Mouse (Mus musculus) midbrain, embryonic 12.5 days (tissue): ENCODE measurements at regions not wholly inside any gene's neighbourhood (a gene's known extent, or its start where the extent isn't known, plus 50 kb on each side); places are given as distances from the start of the nearest gene placed in this dataset.

Source experiments
- ATAC-seq: fragments of 200-750 bp; cut with Nextera tagmentation; 2 replicates; pipeline ENCODE4 v1.8.0; 2017; ENCODE audit warnings: low read depth, moderate TSS enrichment, moderate library complexity; ENCODE audit not compliant: low FRiP score
- H3K27ac ChIP-seq: fragments of 300-500 bp; sonication (generic); replicated peaks from 2 replicates; pipeline ENCODE4 v1.5.1; 2016; ENCODE audit warnings: mild to moderate bottlenecking
- H3K27me3 ChIP-seq: fragments of 300-500 bp; sonication (generic); 2 replicates; pipeline ENCODE4 v1.6.1; 2016; ENCODE audit warnings: mild to moderate bottlenecking
- H3K36me3 ChIP-seq: fragments of 300-500 bp; sonication (generic); 2 replicates; pipeline ENCODE4 v1.6.1; 2016
- H3K4me1 ChIP-seq: fragments of 300-500 bp; sonication (generic); 2 replicates; pipeline ENCODE4 v1.6.1; 2016
- H3K4me2 ChIP-seq: fragments of 300-500 bp; sonication (generic); replicated peaks from 2 replicates; pipeline ENCODE4 v1.6.1; 2016; ENCODE audit warnings: mild to moderate bottlenecking, moderate library complexity
- H3K4me3 ChIP-seq: fragments of 300-500 bp; sonication (generic); 2 replicates; pipeline ENCODE4 v1.5.1; 2016; ENCODE audit warnings: mild to moderate bottlenecking
- H3K9ac ChIP-seq: fragments of 300-500 bp; sonication (generic); replicated peaks from 2 replicates; pipeline ENCODE4 v1.6.1; 2016; ENCODE audit warnings: mild to moderate bottlenecking, moderate library complexity
- H3K9me3 ChIP-seq: fragments of 300-500 bp; sonication (generic); 2 replicates; pipeline ENCODE4 v1.6.1; 2016; ENCODE audit warnings: mild to moderate bottlenecking
- WGBS: fragments of 180-500 bp; shearing (Covaris S2); methylation state at CpG from one replicate; pipeline ENCODE4 v1.1.7; 2016; 5-methylcytosine and 5-hydroxymethylcytosine counted together

DNA sequence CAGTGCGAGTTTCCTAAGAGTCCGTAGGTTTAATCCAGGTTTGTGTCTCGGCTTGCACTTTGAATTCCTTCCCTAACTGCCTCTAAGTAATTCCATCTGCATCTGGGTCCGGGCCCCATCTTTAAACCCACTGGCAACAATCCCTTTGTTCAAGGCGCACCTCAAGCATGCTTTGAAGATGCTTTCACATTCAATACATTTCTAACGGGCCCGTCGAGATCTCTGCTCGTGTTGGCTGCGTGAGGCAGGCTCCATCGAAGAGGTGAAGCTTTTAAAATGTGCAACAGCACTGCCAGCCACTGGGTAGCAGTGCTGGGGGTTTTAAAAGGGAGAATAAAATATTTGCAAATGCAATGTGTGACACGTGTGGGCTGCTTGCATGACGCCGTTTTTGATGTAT is 163.4 kb upstream of the Irx5 start:
- ATAC-seq: no peak
- peaks cover 10% of the 10 kb centered on the region; the same call in 1 of the 2 replicates for H3K27me3 ChIP-seq
- 54% methylated on average over 14 of the region's 14 CpGs for WGBS
- H3K4me1 ChIP-seq: 0 out of 2 replicates have a peak, but pooled peaks cover 2% of the 10 kb centered on the region
- no peak overlapping the region for H3K27ac ChIP-seq
- no peak overlapping the region for H3K9ac ChIP-seq
- H3K4me3 ChIP-seq: no peak overlapping the region
- H3K4me2 ChIP-seq: no peak overlapping the region
- no peaks in the 10 kb centered on the region for H3K36me3 ChIP-seq
- 0 out of 2 replicates have a peak, but pooled peaks cover 3% of the 10 kb centered on the region for H3K9me3 ChIP-seq

DNA sequence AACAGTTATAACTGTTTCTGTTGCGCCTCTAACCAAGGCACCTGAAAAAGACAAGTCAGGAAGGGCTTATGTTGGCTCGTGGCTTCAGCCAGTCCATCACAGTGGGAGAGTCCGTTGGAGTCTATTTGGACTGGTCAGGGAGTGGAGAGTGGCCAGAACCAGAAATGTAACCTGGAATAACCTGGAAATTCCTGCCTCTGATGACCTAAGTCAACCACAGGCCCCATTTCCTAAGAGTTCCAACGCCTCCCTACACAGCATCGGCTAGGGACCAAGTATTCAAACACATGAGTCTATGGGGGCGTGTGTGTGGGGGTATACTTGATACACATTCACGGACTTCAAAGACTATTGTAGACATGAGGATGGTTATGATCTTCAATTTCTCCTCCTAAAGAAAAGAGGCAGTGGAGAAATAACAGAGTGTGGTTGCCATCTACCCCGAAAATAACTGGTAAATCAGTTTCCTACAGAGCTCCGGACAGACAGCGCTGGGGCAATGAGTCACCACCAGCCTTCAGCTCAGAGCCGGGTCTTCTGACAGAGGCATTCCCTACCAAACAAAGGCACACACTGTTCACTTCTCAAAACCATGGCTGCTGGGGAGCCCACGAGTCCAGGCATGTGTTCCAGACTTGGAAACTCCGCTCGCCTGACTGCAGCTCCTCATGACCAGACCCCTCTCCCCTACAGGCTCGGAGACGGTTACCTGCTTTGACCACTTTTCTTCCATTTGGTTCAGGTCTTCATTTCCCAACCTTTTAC is 167.0 kb upstream of the Irx5 start:
- H3K9ac ChIP-seq: no peak overlapping the region
- H3K4me2 ChIP-seq: no peak overlapping the region
- WGBS: 91% methylated on average over 16 of the region's 16 CpGs
- ATAC-seq: no peak
- peaks cover 8% of the 10 kb centered on the region; the same call in 1 of the 2 replicates for H3K9me3 ChIP-seq
- H3K4me3 ChIP-seq: no peak overlapping the region
- no peaks in the 10 kb centered on the region for H3K36me3 ChIP-seq
- 0 out of 2 replicates have a peak, but pooled peaks cover 2% of the 10 kb centered on the region for H3K4me1 ChIP-seq
- peaks cover 10% of the 10 kb centered on the region; the same call in 1 of the 2 replicates for H3K27me3 ChIP-seq
- H3K27ac ChIP-seq: no peak overlapping the region

DNA sequence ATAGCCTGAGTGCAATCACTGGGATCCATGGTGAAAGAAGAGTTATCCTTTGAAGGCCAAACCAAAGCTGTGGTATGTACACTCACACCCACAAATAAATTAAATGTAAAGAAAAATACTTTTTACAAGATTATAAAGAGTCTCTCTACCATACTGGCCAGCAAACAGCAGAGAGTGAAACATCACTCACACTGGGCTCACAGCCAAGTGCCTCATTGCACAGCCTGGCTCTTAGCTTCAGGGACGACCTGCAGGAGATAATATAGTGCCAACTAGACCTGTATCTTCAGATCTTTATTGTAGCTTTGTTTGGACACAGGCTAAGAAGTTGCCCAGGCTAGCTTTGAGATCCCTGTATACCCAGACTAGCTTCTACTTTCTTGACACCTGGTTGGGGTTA is 174.1 kb upstream of the Irx5 start:
- Histone ChIP-seq H3K9me3 (peaks cover 5% of the 10 kb centered on the region; the same call in 1 of the 2 replicates), H3K9ac (no peak overlapping the region), H3K4me1 (no peaks in the 10 kb centered on the region; the same call in 1 of the 2 replicates), H3K4me2 (no peak overlapping the region), H3K36me3 (no peaks in the 10 kb centered on the region), H3K27me3 (0 out of 2 replicates have a peak, but pooled peaks cover 2% of the 10 kb centered on the region), H3K4me3 (no peak overlapping the region), H3K27ac (no peak overlapping the region)
- ATAC-seq: no peak
- 84% methylated on average over 1 of the region's 1 CpGs for WGBS

DNA sequence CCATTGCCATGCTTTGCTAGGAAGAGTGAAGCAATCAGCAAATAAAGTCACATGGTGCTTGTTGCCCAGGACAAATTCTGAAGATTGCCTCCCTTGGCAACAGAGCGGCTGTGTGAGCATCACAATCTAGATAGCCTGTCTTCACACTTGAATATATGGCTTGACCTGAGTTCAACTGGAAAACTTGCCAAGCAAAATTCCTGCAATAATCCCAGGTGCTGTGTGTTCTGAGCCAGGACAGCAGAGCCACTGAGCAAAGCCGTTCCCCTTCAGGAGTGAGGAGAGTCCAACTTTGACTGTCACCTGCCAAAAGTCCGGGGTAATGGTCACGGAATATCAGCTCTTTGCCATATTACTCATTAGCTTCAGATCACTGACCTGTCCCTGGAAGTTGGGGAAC is 176.8 kb upstream of the Irx5 start:
- Histone ChIP-seq H3K4me2 (no peak overlapping the region), H3K9me3 (no peaks in the 10 kb centered on the region), H3K27ac (no peak overlapping the region), H3K9ac (no peak overlapping the region), H3K27me3 (0 out of 2 replicates have a peak, but pooled peaks cover 2% of the 10 kb centered on the region), H3K4me1 (peaks cover 3% of the 10 kb centered on the region; the same call in 1 of the 2 replicates), H3K36me3 (no peaks in the 10 kb centered on the region), H3K4me3 (no peak overlapping the region)
- no peak for ATAC-seq
- WGBS: 92% methylated on average over 4 of the region's 4 CpGs

DNA sequence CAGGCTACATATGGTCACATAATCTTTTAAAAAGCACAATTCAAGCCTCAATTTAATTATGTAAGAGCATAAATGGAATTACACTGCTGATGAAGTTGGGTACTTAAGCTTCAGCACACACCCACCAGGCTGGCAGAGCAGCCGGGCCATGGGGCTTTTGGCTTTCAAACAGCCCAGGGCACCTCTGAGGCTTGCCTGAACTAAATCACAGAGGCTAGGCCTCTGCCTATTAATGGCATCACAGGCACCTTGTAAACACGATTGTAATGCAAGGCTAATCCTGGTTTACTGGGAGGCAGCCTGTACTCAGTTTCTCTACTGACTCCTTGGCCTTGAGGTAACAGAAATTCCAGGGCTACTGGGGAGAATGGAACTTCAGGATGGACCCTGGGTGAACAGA is 178.1 kb upstream of the Irx5 start:
- WGBS: 55% methylated on average over 2 of the region's 2 CpGs
- Histone ChIP-seq H3K9ac (no peak overlapping the region), H3K4me3 (no peak overlapping the region), H3K36me3 (no peaks in the 10 kb centered on the region), H3K27ac (no peak overlapping the region), H3K4me2 (no peak overlapping the region), H3K9me3 (no peaks in the 10 kb centered on the region), H3K27me3 (0 out of 2 replicates have a peak, but pooled peaks cover 2% of the 10 kb centered on the region), H3K4me1 (peaks cover 3% of the 10 kb centered on the region; the same call in 1 of the 2 replicates)
- no peak for ATAC-seq

DNA sequence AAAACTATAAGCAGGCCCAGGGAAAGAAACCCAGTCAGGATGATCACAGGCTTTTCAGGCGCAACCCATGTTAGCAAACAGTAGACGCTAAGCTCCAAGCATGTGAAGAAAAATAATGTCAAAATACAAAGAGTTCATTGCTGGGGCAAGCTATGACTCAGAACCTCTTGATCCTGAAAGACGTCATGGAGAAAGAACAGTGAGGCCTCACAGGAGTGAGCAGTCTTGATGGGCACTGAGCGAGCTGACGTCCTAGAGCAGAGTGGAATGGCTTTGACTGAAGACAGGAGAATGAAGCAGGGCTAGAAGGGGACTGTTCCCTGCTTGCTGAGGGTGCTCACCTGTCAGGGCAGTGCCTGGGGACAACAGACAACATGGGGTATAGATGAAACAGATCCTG is 181.3 kb upstream of the Irx5 start:
- no peak overlapping the region for H3K27ac ChIP-seq
- H3K4me1 ChIP-seq: peaks cover 3% of the 10 kb centered on the region; the same call in 1 of the 2 replicates
- WGBS: 71% methylated on average over 5 of the region's 5 CpGs
- no peak for ATAC-seq
- no peak overlapping the region for H3K4me2 ChIP-seq
- H3K36me3 ChIP-seq: no peaks in the 10 kb centered on the region
- no peaks in the 10 kb centered on the region for H3K9me3 ChIP-seq
- peaks cover 2% of the 10 kb centered on the region; the same call in 1 of the 2 replicates for H3K27me3 ChIP-seq
- no peak overlapping the region for H3K4me3 ChIP-seq
- no peak overlapping the region for H3K9ac ChIP-seq

DNA sequence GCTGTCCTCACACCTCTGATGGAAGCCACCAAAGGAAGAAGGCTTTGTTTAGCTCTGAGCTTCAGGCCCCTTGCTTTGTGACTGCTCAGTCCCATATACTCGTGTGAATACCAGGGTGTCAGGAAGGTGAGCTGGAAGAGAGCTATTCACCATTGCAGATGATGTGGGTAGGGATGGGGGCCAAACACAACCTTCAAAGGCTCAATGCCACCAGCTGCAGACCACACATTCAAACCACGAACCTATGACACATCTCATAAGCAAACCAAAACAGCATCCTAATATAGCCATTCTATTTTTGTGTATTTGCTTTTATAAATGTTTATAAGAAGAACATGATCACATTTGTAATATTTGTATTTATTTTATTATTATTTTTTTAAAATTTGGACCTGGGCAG is 183.3 kb upstream of the Irx5 start:
- no peaks in the 10 kb centered on the region for H3K9me3 ChIP-seq
- ATAC-seq: no peak
- H3K27ac ChIP-seq: no peak overlapping the region
- H3K9ac ChIP-seq: no peak overlapping the region
- H3K27me3 ChIP-seq: peaks cover under 1% of the 10 kb centered on the region; the same call in 1 of the 2 replicates
- H3K4me3 ChIP-seq: no peak overlapping the region
- H3K4me2 ChIP-seq: no peak overlapping the region
- WGBS: 76% methylated on average over 2 of the region's 2 CpGs
- 0 out of 2 replicates have a peak, but pooled peaks cover 3% of the 10 kb centered on the region for H3K4me1 ChIP-seq
- no peaks in the 10 kb centered on the region for H3K36me3 ChIP-seq

DNA sequence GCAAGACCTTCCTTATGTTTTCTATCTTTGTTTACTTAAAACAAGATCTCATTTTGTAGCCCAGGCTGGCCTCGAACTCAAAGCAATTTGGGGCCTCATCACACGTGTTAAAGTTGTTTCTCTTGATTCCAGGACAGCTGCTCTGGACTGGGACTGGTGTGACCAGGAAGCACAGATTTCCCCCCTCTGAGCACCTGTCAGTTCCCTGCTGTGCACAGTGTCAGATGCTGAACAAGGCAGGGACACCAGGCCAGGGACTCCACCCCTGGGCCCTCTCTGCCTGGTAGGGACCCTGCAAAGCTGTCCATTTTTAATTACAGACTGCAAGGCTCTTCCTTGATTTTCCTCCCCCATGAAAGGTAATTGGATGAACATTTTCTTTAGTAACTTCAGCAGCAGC is 185.8 kb upstream of the Irx5 start:
- WGBS: 73% methylated on average over 2 of the region's 2 CpGs
- Histone ChIP-seq H3K9ac (no peak overlapping the region), H3K36me3 (no peaks in the 10 kb centered on the region), H3K27ac (no peak overlapping the region), H3K27me3 (peaks cover 13% of the 10 kb centered on the region; the same call in 1 of the 2 replicates), H3K4me1 (peaks cover 14% of the 10 kb centered on the region), H3K4me2 (no peak overlapping the region), H3K4me3 (no peak overlapping the region), H3K9me3 (no peaks in the 10 kb centered on the region)
- no peak for ATAC-seq

DNA sequence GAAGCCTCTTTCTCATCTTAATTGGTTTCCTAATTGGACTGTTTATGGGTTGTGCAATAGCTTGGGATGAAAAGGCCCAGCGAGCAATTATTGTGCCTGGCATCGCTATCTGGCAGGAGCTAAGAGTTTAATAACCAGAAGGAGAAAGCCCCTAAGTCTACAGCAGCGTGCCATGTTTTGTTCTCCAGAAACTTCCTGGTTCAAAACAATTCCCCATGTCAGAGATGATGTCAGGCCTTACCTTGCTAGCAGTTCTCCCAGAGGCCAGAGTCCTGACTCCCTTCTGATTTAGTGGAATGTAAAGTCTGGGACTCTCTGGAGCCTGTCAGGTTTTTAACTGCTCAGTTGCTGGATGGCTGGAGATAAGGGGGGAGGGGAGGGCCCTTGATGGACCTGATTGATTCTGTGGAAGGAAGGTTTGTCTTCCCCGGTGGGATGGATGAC is 190.1 kb upstream of the Irx5 start:
- Histone ChIP-seq H3K4me2 (no peak overlapping the region), H3K27me3 (peaks cover 13% of the 10 kb centered on the region; the same call in 1 of the 2 replicates), H3K4me1 (peaks cover 11% of the 10 kb centered on the region), H3K27ac (no peak overlapping the region), H3K9ac (no peak overlapping the region), H3K4me3 (no peak overlapping the region), H3K9me3 (no peaks in the 10 kb centered on the region), H3K36me3 (no peaks in the 10 kb centered on the region)
- no peak for ATAC-seq
- WGBS: 40% methylated on average over 4 of the region's 4 CpGs

DNA sequence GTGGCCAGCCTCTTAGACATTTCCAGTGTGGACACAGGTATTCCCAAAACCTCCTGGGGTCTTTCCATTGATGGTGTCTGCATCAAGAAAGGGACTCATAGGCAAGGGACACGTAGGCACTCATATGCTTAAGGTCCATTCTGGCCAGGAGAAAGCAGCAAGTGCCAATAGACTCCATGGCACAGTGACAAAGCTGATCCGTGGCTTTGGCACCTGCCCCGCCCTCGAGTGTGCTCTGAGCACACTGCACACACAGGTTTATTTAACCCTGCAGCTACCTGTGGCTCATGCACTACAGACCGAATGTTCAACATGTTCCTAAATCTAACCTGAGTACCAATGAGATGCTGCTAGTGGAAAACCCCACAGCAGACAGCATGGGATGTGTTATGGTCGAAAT is 192.1 kb upstream of the Irx5 start:
- 83% methylated on average over 6 of the region's 6 CpGs for WGBS
- no peaks in the 10 kb centered on the region for H3K36me3 ChIP-seq
- no peak for ATAC-seq
- H3K4me2 ChIP-seq: no peak overlapping the region
- H3K9me3 ChIP-seq: peaks cover 3% of the 10 kb centered on the region; the same call in 1 of the 2 replicates
- H3K27me3 ChIP-seq: peaks cover 13% of the 10 kb centered on the region; the same call in 1 of the 2 replicates
- H3K4me3 ChIP-seq: no peak overlapping the region
- H3K9ac ChIP-seq: no peak overlapping the region
- H3K4me1 ChIP-seq: peaks cover 11% of the 10 kb centered on the region
- no peak overlapping the region for H3K27ac ChIP-seq

DNA sequence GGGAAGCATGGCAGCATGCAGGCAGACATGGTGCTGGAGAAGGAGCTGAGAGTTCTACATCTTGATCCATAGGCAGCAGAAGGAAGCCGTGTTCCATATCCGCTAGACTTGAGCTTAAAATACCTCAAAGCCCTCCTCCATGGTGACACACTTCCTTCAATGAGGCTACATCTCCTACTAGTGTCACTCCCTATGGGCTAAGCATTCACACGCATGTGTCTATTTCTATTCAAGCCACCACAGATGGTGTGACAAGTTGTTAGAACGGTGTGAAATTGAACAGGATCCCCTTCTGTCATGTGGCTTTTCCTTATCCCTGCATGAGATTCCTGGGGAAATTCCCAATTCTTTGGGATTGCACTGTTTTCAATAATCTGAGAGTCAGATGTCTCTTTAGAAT is 192.9 kb upstream of the Irx5 start:
- peaks cover 11% of the 10 kb centered on the region for H3K4me1 ChIP-seq
- H3K9me3 ChIP-seq: peaks cover 3% of the 10 kb centered on the region; the same call in 1 of the 2 replicates
- no peak for ATAC-seq
- H3K4me2 ChIP-seq: no peak overlapping the region
- WGBS: 94% methylated on average over 4 of the region's 4 CpGs
- peaks cover 13% of the 10 kb centered on the region; the same call in 1 of the 2 replicates for H3K27me3 ChIP-seq
- no peak overlapping the region for H3K9ac ChIP-seq
- no peaks in the 10 kb centered on the region for H3K36me3 ChIP-seq
- H3K27ac ChIP-seq: no peak overlapping the region
- no peak overlapping the region for H3K4me3 ChIP-seq

DNA sequence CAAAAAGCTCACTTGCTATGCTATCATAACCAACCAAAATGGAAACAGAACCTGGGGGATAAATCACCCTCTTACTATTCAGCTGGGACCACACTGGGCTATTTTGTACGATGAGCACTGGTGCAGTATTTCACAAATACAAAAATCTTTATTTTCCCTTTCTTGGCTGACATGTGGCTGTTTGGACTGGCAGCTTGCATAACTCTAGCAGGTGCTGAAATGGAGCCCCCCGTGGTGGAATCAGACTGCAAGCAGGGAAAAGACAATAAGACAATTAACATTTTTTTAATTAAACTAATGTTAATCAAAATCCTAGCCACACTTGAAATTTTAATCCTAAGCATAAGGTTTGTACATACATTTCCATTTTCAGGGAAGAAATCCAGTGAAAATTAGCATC is 196.4 kb upstream of the Irx5 start:
- H3K27me3 ChIP-seq: peaks cover 11% of the 10 kb centered on the region; the same call in 1 of the 2 replicates
- WGBS: 67% methylated on average over 2 of the region's 2 CpGs
- H3K9ac ChIP-seq: no peak overlapping the region
- H3K4me3 ChIP-seq: no peak overlapping the region
- peaks cover 9% of the 10 kb centered on the region for H3K4me1 ChIP-seq
- H3K27ac ChIP-seq: no peak overlapping the region
- H3K9me3 ChIP-seq: peaks cover 3% of the 10 kb centered on the region; the same call in 1 of the 2 replicates
- no peaks in the 10 kb centered on the region for H3K36me3 ChIP-seq
- H3K4me2 ChIP-seq: no peak overlapping the region
- ATAC-seq: no peak
